ENCODE assay signal across 25 mouse cellular contexts in the genomic region with DNA sequence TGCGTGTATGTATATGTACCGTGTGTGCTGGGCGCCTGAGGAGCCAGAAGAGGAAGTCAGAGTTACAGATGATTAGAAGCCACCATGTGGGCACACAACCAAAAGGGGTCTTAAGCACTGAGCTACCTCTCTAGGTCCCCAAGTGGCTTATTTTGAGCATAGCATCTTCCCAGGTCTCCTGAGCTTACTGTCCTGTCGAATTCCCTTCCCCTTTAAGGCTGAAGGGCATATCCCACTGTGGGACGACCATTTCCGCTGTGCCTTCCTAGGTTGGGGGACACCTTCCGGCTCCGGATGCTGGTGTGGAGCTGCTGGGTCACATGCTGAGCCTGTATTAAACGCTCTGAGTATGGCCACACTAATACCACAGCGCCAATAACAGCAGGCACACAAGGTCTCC. TPM values are rescaled to one million over a fixed set of nuclear protein-coding genes. Genes with fewer than 3 reads are reported as not detected.
A peak's percentile ranks its signal among the peaks of the same experiment; 100 is the strongest.
DNase-seq lines count a peak whose midpoint lies in the region; ATAC-seq and TF ChIP-seq lines count a peak whose summit lies in the region.
"Had no signal": no experiment of that assay in that cellular context is flagged by ENCODE, and none has a peak within 500 bp of the region (broad histone marks: within the 10 kb centered on the region; RNA-seq: fewer than 3 reads in every experiment).

No protein-coding gene starts in this region.

- no peak overlapping the region for H3K9ac ChIP-seq in lung, postnatal 0 days (replicated peaks; ENCODE audit: low read depth)
- H3K9ac ChIP-seq: embryonic facial prominence, embryonic 12.5 days; forebrain, embryonic 15.5 days; heart, embryonic 12.5 days; hindbrain, embryonic 12.5 days; intestine, embryonic 15.5 days had no signal

- no peaks in the 10 kb centered on the region for H3K9me3 ChIP-seq in lung, postnatal 0 days (ENCODE audit: low read length)
- H3K9me3 ChIP-seq: embryonic facial prominence, embryonic 12.5 days; forebrain, embryonic 15.5 days; heart, embryonic 12.5 days; hindbrain, embryonic 12.5 days; intestine, embryonic 15.5 days had no signal

- H3K4me3 ChIP-seq in lung, postnatal 0 days (ENCODE audit: low read depth, low read length): no peak overlapping the region
- H3K4me3 ChIP-seq: embryonic facial prominence, embryonic 12.5 days; forebrain, embryonic 15.5 days; heart, embryonic 12.5 days; hindbrain, embryonic 12.5 days; intestine, embryonic 15.5 days had no signal

- intact Hi-C loops in heart, postnatal 25 days (cut with DNase I): no loop called here

- H3K4me1 ChIP-seq in lung, postnatal 0 days (ENCODE audit: insufficient read depth, low read depth, low read length): peaks cover 10% of the 10 kb centered on the region

- 0 out of 2 replicates have a peak, but pooled peaks have one; percentile 9 for TF ChIP-seq CTCF in lung, postnatal 0 days (IDR thresholded peaks at IDR 0.05)

- no peaks in the 10 kb centered on the region for H3K36me3 ChIP-seq in lung, postnatal 0 days (ENCODE audit: insufficient read depth, low read length)
- H3K36me3 ChIP-seq: embryonic facial prominence, embryonic 12.5 days; forebrain, embryonic 15.5 days; heart, embryonic 12.5 days; hindbrain, embryonic 12.5 days; intestine, embryonic 15.5 days had no signal

- H3K27me3 ChIP-seq in lung, postnatal 0 days (replicated peaks; ENCODE audit: insufficient read depth, low read length): no peaks in the 10 kb centered on the region
- H3K27me3 ChIP-seq: intestine, embryonic 15.5 days; Patski had no signal

- no peak overlapping the region for H3K27ac ChIP-seq in lung, postnatal 0 days (ENCODE audit: low read length)
- H3K27ac ChIP-seq: embryonic facial prominence, embryonic 12.5 days; forebrain, embryonic 15.5 days; hindbrain, embryonic 12.5 days; intestine, embryonic 15.5 days had no signal

- no peak overlapping the region for H3K4me2 ChIP-seq in lung, postnatal 0 days (replicated peaks; ENCODE audit: low read depth, low read length)
- H3K4me2 ChIP-seq: embryonic facial prominence, embryonic 12.5 days; forebrain, embryonic 15.5 days; heart, embryonic 12.5 days; hindbrain, embryonic 12.5 days; intestine, embryonic 15.5 days had no signal

- ATAC-seq in lung, postnatal 0 days: no peak
- ATAC-seq in megakaryocyte progenitor cell, adult 5-6 weeks (replicated peaks; ENCODE audit: poor library complexity): peak; percentile 34; the same call in 1 of the 2 replicates
- ATAC-seq: forebrain, embryonic 15.5 days; intestine, embryonic 15.5 days; Patski had no signal

- 48% methylated on average over 10 of the region's 10 CpGs for WGBS in lung, postnatal 0 days

- no peak for DNase-seq in lung, postnatal 0 days (ENCODE audit: low spot score)
- DNase-seq in lung, postnatal 4 days: no peak
- DNase-seq in ES-CJ7 (ENCODE audit: low read depth, low spot score) (peak; percentile 87), R1 (ENCODE audit: low read depth, low spot score) (peak; percentile 69)
- DNase-seq in ovary, postnatal 14 days (ENCODE audit: low spot score): no peak
- DNase-seq in heart, postnatal 25 days (ENCODE audit: low spot score): no peak
- DNase-seq: adrenal gland, adult 8-10 months; cerebellum, adult 11 months; cerebellum, adult 9-11 months; gastrocnemius, postnatal 14 days; heart, postnatal 36 days; kidney, adult 18-20 months had no signal

- no peak for TF ChIP-seq EP300 in lung, postnatal 0 days (IDR thresholded peaks at IDR 0.05)

RNA-seq across cellular contexts. Expression of gene Tha1, which starts 21.4 kb away (rescaled TPM):
- polyA plus RNA-seq in lung, postnatal 0 days (2015; fragmentation: Nextera tagmentation; extraction: Ambion mirVana): 6.3 and 8.4 TPM in 2 replicates
- 2.9 and 4.1 TPM in 2 replicates for total RNA-seq in megakaryocyte progenitor cell, adult 5-6 weeks (2015)
- total RNA-seq in megakaryocyte progenitor cell, adult 5-6 weeks (2017): 3.1 and 4.6 TPM in 2 replicates
- total RNA-seq in heart, postnatal 25 days (2021): 1 to 10 TPM; 6.7 to 7.3 TPM

RNA-seq across cellular contexts. Expression of gene Tmem235, which starts 34.1 kb away (rescaled TPM):
- polyA plus RNA-seq in lung, postnatal 0 days (2015; fragmentation: Nextera tagmentation; extraction: Ambion mirVana): not detected in 2 replicates
- total RNA-seq in megakaryocyte progenitor cell, adult 5-6 weeks (2015): not detected in 2 replicates
- total RNA-seq in megakaryocyte progenitor cell, adult 5-6 weeks (2017): not detected in 2 replicates
- total RNA-seq in heart, postnatal 25 days (2021): not detected
- total RNA-seq: adrenal gland, adult 8-10 months; adrenal gland, postnatal 4 days; gastrocnemius, adult 18-20 months; gastrocnemius, postnatal 14 days; heart, adult 8-10 months; heart, postnatal 36 days had no signal
- polyA plus RNA-seq: embryonic facial prominence, embryonic 12.5 days; forebrain, embryonic 11.5 days; forebrain, embryonic 15.5 days; gonadal fat pad, adult 2 months; heart, embryonic 12.5 days; heart, embryonic 16.5 days; hindbrain, embryonic 12.5 days; intestine, embryonic 15.5 days had no signal

RNA-seq across cellular contexts. Expression of gene Birc5, which starts 45.6 kb away (rescaled TPM):
- 15.0 and 26.2 TPM in 2 replicates for polyA plus RNA-seq in lung, postnatal 0 days (2015; fragmentation: Nextera tagmentation; extraction: Ambion mirVana)
- 179 and 200 TPM in 2 replicates for total RNA-seq in megakaryocyte progenitor cell, adult 5-6 weeks (2015)
- 183 and 213 TPM in 2 replicates for total RNA-seq in megakaryocyte progenitor cell, adult 5-6 weeks (2017)
- 1 to 10 TPM in 1 of 2 experiments, under 1 TPM in 1; 0.73 to 1.3 TPM for total RNA-seq in heart, postnatal 25 days (2021)
- total RNA-seq: gastrocnemius, adult 18-20 months had no signal

Comparison
In these comparisons a context has a peak if more than half of its experiments do, and no peak if none do; other contexts are left out.
1. DNase-seq: peak in ES-CJ7 (single experiment) and R1 (single experiment); none in lung, postnatal 0 days (single experiment), lung, postnatal 4 days (0 of 2), ovary, postnatal 14 days (single experiment) and heart, postnatal 25 days (single experiment).
2. RNA of gene Birc5, which starts 45.6 kb away (total RNA-seq): 179 to 213 TPM in megakaryocyte progenitor cell, adult 5-6 weeks; 0.73 to 1.3 TPM in heart, postnatal 25 days; every median in the first group is over 10 times any median in the second.